Mouse (Mus musculus) layer of hippocampus, adult 9-11 months (tissue): Measurements from ENCODE around the gene Casz1.

Experiments used
- DNase-seq: peaks from one replicate; pipeline ENCODE4 v3.0.0; 2022

Gene Casz1

DNA sequence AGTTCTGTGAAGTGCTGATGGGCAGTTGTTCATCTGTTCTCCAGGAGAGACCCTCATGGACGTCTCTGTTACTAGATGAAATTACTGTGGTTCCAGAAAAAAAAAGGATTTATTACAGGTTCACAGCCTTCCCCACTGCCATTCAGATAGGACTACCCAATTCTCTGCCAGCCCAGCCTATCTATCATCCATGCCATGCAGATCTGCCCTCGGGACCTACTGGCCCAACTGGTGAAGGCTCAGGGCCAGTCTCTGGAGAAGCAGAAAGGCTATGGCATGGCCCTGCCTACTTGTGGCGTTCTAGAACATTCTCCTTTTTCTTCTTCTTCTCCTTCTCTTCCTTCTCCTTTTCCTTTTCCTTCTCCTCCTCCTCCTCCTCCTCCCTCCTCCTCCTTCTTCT, 75.4 kb downstream of the Casz1 start:
- DNase-seq, result no peak

DNA sequence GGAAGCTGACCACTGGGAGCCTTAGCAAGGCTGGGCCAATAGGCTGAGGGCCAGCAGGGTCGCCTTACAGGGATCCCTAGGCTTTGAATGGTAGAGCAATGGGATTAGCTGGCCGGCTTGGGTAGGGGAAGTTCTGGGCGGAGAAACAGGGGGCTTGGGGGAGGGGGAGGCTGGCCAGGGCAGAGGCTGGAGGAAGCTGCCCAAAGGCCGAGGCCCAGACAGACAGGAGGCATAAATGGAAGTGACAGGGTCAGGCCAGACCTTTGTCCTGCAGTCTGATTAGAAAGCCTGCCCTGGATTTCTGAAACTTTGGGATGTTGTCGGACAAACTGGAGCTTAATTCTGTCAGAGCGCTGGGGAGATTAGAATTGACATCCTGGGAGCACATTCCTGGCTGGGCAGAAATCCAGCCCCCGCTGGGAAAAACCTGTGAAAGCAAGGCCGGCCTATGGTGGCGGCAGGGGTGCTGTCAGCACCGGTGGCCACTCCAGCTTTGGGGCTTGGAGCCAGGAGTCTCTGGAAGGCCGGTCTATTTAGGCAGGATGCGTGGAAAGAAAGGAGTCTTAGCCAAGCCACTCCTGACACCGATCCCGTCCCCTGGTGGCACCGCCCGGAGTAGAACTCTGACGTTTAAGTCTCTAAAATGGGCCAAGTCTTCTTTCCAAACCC, 76.9 kb downstream of the Casz1 start:
- no peak for DNase-seq

DNA sequence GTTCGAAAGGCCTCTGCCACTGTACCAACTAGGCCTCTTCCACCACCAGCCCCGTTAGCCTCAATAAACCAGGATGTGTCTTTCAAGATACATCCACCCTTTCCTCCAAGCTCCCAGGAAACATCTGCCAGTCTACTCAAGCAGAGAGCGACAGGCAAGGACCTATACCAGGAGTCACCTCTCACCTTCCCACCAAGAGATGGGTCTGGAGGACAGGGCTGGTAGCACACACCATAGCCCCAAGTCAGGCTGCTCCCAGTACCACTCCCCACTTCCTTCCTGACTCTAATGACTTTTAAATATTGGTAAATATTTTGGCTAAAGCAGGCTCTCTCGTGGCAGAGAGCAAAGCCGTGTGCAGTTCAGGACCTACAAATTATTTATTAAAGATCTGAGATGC, 77.6 kb downstream of the Casz1 start:
- no peak for DNase-seq

DNA sequence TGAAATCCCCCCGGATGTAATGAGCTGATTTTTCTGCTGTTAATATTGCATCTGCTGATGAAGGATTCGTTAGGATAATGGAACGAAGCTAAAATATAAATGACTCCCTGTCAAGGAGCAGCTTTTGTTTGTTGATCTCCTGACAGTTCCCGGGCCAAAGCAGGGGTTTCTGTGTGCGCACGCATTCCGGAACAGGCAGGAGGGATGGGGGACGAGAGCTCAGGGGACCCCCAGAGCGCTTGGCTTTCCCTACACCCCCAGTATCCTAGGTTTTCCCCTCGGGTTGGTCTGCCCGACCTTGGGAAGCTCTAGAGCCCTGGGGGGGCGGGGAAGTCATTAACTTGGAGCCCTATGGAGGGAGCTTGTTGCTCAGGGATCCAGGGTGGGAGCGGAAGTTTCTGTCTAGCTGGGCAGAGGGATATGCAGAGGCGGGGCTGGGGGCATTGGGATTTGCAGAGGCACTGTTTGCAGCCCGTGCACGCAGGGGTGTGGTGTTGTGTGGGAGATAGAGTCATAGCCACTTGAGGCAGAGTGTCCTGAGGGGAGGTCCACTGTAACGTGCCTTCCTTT, 78.2 kb downstream of the Casz1 start:
- no peak for DNase-seq

- DNase-seq, result no peak
These were observed 80.4 kb downstream of the Casz1 start for GRCm38 (mm10) chr4:148884596-148884995.

DNA sequence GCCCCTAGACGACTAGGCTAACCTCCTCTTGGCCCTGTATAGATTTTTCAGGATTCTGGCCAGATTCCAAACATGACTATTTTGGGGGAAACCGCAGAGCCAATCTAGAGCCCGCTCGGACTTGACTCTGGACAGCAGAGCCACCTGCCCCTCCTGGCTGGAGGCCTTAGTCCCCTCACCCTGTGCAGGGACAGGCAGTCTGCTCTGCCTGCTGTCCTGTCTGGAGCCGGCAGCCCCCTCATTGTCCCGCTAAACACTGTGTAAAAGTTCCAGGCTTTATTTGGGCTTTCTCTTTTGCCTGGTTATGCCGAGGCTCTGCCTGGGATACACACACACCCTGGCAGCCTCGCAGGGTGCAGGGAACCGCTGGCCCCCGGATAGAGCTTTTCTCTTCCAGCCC, 81.2 kb downstream of the Casz1 start:
- no peak for DNase-seq

GRCm38 (mm10) chr4:148885921-148886540, 81.8 kb downstream of the Casz1 start:
- no peak for DNase-seq

GRCm38 (mm10) chr4:148888229-148888628, 84.0 kb downstream of the Casz1 start:
- no peak for DNase-seq

DNA sequence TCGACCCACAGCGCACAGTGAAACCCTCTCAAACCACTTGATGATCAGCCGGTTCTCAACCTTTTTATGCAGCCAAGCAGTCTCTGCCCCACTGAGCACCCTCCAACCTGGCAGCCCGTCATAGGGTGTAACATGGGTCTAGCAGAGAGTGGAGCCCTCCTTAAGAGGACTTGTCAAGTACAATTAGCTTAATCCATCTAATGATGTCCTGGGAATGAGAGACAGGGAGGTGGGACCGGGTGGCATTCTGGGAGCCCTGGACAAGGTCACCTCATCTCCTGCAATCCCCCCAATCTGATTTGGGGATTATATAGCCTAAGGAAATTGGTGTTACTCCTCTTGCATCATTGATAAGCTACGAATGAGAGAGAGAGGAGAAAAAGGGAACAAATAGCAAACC, 84.8 kb downstream of the Casz1 start:
- DNase-seq, result no peak

DNA sequence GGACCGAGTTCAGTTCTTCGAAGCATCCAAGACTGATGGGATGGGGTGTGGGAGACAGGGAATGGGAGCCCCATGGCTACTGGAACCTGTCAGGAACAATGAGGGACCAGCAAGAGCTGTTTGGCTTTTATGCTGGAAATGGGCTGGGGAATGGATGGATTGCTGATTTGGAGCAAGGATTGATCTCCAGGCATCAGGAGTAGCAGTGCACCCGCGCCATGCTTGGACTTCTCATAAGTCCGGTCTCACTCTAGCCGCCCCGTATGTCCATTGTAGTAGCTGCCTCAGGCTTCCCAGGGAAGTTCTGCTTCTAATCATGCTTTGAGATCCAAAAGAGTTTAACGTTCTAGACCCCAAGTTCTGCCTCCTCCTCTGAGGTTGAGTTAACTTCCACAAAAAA, 86.2 kb downstream of the Casz1 start:
- DNase-seq, result no peak

GRCm38 (mm10) chr4:148890892-148891838, 86.9 kb downstream of the Casz1 start:
- DNase-seq, result no peak

DNA sequence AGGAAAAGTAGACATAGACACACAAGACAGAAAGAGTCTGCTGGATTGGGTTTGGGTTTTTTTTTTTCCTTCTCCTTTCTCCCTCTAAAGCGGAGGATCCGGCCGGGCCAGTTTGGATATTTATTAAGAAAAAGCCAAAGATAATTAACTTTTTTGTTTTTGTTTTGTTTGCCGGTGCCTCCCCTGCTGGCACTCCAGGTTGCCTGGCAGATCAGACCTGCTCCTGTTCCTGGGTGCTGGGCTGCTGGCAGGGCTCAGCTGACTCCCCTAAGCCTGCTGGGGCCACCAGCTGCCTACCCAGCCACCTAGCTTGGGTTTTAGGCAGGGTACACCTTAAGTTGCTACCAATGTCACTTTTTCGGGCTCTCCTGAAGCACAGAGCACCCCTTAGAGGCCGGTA, 91.9 kb downstream of the Casz1 start:
- DNase-seq, result no peak

DNA sequence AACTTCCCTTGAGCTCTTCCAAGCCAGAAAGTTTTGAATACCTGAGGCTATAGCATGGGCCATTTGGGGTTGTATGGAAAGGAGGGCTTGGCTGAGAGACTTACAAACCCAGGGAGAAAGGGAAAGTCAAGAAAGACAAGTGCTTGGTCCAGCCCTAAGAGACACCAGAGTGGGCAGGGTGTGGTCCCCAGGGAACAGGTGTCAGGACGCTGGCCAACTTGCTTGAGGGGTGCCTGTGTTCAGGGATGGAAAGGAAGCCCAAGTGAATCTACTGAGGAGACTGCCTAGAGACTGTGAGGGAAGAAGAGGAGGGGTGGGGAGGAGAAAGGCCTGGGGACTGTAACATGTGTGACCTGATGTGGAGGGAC, 95.7 kb downstream of the Casz1 start:
- DNase-seq, result no peak

DNA sequence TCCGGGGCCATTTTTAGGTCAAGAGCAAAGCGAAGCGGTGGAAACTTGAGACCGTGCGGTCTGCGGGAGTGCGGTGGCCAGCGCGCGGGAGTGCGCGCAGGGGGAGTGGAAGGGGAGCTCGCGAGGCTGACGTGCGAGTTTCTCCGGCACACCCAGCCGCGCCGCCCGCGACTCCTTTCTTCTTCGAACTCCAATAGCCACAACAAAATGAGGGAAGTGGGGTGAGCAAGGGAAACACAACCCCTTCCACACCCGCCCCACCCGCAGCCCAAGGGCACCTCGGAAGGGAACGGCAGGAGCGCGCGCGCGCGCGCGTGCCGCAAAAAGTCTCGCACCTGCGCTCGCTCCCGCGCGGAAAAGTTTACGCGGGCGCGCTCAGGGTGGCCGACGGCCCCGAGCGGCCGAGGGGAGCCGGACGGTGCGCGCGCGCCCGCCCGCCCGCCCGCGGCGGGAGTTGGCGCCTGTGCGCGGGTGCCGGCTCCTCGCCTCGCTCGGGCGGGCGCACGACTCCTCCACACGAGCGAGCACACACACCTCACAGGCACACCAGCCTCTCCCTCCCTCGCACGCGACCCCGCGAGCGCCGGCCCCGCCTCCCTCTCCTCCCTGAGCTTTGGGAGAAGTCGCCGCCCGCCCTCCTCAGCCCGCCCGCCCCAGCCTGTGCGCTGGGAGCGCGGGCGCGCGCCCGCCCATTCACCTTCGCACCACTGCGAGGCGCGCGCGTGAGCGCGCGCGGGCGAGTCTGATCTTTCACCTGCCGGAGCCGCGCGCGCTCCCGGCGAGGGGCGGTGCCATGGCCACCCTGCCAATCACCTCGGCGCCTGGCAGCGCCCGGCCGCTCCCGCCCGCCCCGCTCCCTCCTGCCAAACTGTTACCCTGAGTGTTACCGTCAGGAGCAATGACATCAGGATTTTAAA, 96.3 kb downstream of the Casz1 start:
- DNase-seq, result peak; percentile 31

DNA sequence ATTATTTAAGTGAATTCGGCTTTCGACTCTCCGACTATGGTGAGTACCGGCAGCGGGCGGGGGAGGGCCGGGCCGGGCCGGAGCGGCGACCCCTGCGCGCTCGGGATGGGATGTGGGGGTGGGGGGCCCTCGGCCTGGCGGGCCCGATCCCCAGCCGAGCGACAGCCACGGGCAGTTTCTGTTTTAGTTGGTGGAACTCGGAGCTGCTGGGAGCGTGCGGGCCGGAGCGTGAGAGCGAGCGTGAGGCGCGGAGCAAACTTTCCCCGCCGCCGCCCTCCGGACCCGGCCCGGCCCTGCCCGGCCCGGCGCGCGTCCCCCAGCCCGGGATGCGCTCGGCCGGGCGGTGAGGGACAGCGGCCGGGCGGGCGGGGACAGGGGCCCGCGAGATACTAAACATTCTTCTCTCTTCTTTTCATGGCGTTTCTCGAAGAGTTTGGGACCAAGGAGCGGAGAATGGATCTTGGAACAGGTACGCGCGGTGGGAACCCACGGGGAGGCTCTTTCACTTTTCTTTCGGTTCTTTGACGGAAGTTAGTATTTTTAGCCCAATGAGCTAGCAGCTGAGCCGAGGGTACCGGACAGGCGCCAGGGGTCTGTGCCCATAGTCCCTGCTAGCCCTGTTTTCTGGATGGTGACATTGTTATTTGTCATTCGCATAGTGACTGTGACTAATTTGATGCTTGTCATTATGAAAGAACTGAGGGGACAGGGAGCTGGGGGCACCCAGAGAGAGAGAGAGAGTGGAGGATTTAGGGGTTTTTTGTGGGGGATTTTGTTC, 97.2 kb downstream of the Casz1 start:
- no peak for DNase-seq

DNA sequence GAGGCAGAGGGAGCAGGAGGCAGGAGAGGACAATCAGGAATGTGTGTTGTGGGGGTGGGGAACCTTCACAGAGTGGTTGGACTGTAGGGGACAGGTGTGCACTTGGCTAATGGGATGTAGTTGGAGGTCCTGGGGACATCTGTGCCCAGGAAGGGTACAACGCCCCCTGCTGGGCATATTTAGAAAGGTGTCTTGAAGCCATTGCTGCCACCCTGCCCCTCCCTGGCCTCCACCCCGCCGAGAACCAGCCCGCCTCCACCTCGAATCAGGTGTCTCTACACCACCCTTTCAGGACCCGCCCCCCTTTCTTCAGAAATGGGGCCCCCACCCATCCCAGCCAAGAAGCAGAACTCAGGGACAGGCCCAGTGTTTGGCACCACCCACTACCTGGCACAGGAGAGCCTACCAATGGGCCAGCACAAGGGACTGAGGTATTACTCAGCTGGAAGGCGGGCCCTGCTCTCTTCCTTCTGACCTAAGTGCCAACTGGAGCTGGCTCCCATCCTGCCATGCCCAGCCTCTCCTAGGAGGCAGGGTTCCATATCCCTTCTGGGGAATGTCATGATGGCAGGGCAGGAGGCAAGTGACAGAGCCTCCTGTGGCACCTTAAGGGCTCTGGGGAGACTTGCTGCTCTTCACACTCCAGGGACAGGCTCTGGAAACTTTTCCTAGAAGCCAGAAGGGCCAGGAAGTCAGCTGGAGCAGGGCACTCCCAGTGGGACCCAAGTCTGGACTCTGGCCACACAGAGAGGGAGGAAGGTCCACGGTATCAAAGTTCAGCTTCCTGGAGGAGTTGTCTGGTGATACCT, 98.9 kb downstream of the Casz1 start:
- no peak for DNase-seq

GRCm38 (mm10) chr4:148905295-148905694, 101.1 kb downstream of the Casz1 start:
- no peak for DNase-seq

DNA sequence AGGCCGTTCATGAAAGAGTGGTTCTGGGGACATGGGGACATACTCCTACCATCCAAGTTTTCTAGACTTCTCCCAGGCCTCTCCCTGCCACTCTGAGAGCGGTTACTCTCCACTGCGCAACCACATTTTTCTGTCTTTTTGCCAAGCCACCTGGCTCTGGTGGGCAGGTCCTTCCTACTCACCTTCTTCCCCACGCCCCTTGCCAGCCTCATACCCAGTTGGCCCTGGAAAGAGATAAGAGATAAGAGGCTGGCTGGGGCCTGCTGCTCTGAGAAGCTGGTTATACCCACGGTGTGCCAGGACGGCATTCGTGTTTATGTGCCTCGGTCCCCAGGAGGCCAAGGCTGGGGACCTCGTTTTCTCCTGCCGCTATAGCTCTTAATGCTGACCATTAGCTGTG, 102.6 kb downstream of the Casz1 start:
- DNase-seq, result no peak

DNA sequence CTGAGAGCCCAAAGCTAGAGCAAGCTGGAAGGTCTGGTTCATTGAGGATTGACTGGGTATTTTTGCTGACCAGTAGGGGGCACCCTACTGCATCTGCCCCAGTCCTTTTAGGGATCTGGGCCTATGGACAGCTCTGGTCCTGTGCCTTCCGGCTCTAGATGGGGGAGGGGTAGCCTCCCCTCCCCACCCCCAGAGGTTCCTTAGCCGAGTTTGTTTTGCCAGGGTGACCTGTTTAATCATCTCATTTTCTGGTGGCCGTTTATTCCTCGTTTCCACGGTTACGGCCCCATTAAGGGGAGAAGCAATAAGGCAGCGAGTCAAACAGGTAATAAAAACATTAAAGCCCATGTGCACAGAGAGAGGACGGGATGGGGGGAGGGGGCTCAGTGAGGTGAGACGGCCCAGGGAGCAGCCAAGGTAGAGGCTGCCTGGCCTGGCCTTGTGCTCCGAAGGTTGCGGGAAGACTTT, 104.0 kb downstream of the Casz1 start:
- DNase-seq, result no peak

DNA sequence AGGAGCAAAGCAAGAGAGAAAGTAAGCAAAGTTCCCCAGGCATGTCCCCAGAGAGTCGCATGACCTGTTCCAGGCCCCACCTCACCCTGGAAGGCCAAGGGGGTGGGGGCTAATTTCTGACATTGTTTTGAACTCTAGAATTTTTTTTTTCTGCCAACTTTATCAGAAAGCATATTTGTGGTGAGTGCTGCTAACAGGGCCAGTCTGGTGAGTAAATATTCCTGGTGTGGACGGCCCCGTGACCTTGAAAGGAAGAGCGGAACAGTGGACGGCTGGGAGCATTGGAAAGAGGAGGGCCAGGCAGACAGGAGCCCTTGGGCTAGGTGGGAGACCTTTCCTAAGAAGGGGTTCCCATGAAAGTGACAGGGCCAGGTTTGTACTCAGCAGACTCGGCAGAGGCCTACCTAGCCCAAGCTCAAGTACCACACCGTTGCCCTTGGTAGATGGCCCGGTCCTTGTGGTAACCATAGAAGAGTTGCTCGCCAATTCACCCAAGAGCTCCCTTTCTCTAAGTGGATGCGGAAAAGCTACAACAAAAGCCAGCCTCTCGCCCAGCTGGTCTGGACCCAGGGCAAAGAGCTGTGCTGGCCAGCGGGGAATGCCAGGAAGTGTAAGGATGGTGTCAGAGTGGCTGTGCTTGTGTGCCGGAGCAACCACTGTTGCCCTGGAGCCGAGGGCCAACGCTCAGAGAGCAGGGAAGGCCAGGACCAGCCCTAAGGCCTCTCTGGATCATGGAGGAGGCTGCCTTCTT, 104.7 kb downstream of the Casz1 start:
- no peak for DNase-seq
